Mouse (Mus musculus) fibroblast of lung, adult 2 months (primary cell): Measurements from ENCODE around the gene Cux2.
"Not testable (repeated sequence)": the region's sequence is repeated elsewhere in the genome, so short reads cannot be mapped to it uniquely, and the experiment has no call there.

Experiments
- DNase-seq: peaks from one replicate; pipeline ENCODE4 v3.0.0-alpha.2; 2011; ENCODE audit warnings: low read depth

Cux2 gene

DNA sequence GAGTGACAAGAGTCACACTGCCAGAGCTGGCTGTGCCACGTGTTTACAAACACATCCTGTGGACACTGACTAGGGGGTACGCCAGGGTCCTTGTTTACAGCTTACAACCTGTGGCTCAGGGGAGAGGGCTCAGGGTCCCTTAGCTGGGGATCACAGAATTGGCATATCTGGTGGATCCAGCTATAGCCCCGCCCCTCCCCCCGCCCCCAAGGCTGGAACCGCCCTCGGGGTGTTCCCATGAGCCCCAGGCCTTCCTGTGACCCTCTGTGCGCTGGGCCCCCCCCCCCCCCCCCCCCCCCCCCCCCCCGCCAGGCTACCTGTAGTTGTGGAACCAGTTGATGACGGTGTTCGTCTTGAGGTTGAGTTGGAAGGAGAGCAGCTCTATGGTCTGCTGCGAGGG, 185.6 kb downstream of the Cux2 start:
- no peak for DNase-seq

DNA sequence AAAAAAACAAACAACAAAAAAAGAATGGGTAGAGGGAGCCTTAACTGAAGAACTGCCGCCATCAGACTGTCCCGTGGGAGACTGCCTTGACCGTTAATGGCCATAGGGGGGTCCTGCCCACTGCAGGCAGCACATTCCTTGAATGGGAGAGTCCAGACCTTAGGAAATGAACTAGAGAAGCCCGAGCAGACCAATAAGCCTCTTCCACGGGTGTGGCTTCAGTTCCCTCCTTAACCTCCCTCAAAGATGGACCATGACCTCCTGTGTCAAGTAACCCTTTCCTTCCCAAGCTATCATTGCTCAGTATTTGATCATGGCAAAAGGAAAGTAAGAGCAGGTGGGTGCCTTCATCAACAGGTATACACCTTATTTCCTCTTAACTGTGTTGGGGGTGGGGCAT, 187.9 kb downstream of the Cux2 start:
- no peak for DNase-seq

DNA sequence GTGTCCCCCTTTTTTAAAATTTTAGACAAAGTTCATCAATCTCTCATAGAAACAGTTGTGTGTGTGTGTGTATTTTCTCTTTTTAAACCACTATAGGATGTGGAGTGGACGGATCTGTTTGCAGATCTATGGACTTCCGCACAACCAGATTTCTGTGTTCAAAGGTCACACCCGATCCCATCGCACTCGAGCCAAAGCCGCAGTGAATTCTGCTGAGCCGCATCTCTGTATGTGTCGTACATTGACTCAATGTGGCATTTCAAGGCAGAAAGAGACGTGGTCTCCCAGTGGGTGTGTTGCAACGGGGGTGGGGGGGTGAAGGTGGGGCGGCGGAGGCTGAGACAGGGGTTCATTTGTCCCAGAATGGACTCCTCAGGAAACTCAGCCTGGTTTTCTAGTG, 191.5 kb downstream of the Cux2 start:
- DNase-seq, result no peak

DNA sequence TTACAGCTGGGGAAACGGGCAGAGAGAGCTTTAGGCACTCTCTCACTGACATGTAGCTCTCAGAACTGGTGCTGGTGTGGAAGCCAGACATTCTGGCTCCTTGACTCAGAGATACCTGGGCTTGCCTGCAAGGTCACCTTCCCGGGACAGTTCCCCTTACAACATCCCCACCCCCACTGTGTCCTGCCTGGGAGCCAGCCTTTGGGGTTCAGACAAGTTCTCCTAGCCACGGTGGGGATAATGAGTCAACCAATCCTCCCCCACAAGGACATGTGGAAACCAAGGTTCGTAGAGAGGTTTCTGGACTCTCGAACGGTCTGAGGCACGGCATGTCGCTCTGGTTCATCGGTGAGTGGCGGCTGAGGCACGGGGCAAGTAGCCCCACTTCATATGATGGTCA, 193.2 kb downstream of the Cux2 start:
- no peak for DNase-seq

DNA sequence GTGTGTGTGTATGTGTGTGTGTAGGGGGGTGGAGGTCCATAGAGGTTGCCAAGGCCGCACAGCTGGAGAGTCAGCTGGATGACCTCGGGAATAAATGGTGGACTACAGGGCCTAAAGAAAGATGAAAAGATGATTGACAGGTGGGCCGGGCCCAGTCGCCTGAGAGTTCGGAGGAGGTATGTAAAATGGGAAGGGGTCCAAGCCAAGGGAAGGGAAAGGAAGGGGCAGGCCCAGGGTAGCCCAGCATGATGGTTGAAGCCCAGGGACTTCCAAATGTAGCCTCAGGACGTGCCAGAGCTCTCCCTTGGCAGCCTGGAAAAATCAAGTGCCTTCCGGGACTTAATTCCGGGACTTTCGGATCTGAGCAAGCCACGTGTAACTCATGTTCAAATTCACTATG, 195.1 kb downstream of the Cux2 start:
- no peak for DNase-seq

DNA sequence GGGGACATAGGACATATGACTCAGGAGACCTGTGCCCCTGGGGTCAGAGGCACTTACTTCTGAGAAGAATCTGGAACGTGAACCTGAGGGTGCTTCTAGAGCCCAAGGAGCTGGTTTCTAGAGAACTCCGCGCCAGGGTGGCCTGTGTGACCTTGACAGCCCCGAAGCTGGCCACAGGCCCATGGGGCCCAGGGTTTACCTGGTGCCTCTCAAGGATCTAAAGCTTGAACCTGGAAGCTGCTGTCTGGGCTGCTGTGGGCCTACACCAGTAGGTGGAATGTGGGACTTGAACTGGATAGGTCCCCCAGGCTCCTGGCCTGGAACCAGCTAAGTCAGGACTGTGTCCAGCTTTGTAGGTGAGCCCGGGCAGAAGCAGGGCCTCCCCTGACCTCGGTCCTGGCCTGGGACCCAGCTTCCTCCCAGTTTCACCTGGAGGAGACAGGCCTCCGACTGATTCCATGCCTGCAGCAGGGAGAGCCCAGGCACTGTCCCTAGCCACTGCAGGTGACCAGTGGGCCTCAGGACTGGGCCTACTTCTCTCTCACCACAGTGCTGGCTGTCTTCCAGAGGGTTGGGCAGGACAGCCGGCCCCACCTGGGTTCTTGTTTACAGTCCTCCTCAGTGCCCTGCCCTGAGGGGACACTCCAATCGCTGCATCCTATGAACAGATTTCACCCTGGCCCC, 196.4 kb downstream of the Cux2 start:
- DNase-seq, result no peak

DNA sequence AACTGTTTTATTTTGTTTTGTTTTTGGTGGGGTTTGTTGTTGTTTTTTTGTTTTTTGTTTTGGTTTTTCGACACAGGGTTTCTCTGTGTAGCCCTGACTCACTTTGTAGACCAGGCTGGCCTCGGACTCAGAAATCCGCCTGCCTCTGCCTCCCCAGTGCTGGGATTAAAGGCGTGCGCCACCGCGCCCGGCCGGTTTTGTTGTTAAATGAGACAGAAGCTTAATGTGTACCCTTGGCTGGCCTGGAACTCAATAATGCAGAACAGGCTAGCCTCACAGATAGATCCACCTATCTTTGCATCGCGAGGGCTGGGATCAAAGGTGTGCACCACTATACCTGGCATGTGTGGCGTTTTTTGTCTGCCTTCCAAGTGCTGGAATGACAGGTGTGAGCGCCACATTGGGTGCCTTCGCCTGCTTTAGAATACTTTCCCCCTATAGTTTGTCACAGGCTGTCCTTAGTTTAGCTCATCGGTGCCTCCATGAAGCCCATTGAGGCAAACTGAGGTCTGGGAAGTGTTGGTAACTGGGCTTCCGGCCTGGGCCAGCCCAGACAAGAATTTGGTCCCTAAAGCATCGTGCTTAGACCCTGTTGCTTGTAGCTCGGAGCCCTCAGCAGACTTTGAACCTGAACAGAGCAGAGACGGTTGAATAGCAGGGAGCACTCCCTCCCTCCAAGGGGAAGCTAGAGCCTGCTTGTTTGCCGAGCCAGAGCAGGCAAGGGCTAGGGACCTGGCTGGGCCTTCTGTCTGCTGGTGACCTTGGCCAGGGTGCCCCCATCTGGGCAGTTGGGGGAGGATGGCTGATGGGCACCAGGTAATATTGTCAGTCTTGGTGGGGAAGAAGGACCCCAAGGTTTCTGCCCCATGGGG, 200.2 kb downstream of the Cux2 start:
- no peak for DNase-seq

DNA sequence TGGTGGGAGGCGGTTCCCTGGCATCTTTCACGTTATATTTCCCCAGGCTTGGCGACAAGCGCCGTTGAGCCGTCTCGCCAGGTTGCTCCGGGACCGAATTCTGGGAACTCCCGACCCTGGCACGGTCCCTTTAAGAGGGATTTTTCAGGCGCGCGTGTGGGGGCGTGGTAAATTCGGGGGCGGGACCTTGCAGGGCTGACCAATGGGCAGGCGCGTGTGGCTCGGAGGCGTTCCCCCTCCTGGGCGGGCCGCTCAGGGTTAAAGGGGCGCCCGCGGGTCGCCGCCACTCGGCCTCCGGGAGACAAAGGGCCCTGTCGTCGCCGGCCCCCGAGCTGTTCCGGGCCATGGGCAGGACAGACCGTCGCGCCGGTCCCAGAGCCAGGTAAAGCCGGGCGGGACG, 201.2 kb downstream of the Cux2 start, which contains the start of gene Pheta1:
Gene Pheta1, plus strand, starts transcription at position 242 of the 400 bp plus-strand sequence.
- peak; percentile 64 for DNase-seq

DNA sequence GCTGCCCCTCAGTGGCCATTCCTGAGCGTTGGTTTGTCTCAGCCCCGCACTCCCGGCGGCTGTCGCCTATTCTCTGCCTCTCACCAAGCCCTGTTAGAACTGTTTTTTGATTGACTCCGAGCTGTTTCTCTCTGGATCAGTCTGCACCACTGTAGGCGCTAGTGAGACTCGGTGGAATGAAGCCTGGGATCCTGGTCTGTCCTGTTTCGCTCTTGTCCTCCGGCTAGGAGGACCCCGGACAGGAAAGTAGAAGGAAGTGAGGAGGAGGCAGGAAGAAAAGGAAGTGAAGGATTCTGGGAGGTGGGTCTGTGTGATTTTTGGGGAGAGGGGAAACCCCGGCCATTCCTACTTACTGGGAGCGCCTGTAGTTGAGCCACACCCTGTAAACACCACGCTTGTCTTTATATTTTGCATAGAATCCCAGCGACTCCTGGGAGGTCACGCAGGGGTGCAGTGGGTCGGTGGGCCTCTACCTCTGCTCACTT, 201.8 kb downstream of the Cux2 start:
- DNase-seq, result peak; percentile 54

DNA sequence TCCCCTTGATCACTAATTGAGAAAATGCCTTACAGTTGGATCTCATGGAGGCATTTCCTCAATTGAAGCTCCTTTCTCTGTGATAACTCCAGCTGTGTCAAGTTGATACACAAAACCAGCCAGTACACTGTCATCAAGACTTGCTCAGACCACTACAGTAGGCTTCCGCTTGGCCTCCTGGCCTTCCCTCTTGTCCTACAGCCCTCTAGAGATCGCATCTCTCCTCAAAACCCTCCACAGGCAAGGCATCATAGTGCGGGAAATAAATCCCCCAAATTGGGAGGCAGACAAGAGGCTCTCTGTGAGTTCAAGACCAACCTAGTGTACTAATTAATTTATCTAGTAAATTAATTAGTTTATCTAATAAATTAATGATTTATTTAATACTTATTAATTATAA, 202.6 kb downstream of the Cux2 start:
- not testable (repeated sequence) for DNase-seq

DNA sequence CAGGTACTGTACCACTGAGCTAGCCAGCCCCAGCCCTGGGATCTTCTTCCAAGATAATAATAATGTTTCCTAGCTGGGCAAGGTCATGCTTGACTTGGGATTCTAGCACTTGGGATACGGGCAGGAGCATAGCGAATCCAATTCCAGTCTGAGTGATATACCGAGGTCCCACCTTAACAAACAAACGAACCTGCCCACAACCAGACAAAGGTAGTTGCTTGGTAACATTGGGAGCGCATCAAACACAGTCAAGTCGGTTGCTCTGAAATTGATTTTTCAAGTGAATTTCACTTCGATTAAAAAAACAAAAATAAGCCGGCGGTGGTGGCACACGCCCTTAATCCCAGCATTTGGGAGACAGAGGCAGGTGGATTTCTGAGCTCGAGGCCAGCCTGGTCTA, 203.6 kb downstream of the Cux2 start:
- DNase-seq, result no peak

DNA sequence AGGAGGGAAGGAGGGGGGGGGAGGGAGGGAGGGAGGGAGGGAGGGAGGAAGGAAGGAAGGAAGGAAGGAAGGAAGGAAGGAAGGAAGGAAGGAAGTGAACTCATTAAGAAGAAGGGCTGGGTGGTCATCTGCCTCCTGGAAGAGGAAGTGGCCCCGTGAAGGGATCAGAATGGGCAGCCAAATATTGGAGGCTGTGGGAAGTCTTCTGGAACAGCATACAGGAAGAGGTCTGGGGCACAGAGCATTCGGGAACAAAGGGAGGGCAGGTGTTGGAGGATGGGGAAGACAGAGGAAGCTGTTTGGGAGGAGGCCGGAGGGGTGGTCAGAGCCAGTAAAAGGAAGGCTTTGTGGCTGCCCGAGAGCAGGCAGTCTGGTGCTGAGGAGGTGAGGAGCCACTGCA, 204.5 kb downstream of the Cux2 start:
- DNase-seq, result no peak

DNA sequence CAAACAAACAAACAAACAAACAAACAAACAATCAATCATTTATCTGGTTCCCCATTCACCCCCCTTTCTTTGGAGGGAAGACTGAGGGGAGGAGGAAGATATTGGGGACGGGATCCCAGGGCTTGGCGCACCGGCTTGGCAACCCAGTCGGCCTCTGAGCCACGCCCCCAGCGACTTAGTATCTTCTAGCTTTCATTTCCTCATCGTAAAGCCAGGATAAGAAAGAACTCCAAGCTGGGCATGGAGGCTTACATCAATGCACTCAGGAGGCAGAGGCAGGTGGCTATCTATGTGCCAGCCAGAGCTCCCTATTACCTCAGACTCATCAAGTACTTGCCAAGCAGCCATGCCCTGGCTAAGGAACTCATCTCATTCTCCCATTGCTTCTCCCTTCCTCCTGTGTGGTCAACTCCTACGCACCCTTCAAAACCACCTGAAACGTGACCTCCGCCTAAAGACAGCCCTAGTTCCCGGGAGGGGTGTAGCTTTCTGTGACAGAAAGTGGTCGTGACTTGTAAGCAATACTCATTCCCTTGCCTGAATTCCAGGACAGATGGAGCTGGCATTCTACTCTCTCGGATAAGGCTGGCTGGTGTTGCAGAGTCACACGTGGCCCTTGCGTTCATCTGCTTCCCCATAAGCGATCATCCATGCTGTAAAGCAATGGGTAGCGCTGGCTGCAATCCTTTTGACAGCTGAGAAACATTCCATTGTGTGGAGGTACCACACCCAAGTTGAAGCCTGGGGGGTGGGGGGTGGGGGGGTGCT, 206.6 kb downstream of the Cux2 start:
- no peak for DNase-seq

DNA sequence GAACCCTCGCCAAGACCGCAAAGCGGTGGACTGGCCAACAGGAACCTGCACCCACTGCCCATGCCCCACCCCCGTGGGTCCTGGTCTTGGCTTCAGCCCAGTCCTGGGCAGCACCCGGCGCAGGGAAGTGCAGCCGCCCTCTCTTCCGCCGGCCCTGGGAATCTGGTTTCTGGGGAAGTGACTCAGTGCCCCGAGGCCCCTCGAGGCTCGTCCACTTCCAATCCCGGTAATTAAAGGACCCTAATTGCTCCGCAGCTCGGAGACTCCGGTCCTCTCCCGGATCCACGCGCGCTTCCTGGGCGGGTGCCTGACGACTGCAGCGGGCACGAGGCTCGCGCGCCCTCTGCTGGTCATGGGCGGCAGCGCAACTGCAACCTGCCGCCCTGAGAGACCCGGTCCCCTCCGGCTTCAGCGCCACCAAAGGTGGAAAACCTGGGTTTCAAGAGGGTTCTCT, 207.2 kb downstream of the Cux2 start:
- no peak for DNase-seq

DNA sequence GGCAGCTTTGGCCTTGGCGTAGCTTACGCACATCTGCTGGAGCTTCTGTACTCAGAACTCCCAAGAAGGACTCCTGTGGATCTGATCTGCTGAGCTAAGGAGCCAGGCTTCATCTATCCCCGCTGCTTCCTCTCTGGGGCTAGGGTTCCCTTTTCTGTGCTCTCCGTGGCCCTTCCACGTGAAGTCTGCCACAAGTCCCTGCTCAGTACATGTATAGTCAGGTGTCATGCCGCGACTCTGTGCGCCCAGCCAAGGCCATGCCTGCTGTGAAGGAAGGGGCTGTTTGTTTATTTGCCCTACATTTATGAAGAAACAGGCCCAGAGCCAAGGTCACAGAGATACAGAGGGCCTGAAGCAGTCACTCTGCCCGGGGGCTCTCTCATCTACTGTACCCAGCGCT, 207.9 kb downstream of the Cux2 start:
- DNase-seq, result no peak

DNA sequence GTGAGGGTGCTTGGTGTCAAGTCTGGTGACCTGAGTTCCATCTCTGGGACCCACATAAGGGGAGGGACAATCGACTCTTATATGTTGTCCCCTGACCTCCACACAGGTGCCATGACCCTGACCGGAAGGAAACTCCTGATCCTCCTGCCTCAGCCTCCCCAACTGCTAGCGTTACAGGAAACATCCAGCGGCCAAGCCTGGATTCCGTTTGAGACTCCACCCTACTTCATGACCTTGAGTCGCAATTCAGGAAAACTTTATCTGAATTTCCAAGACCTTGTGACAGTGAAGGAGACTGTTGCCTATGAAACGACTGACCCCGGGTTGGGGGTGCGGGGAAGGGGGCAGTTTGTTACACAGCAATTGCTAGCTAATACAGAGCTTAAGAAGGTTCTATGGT, 208.4 kb downstream of the Cux2 start:
- no peak for DNase-seq

DNA sequence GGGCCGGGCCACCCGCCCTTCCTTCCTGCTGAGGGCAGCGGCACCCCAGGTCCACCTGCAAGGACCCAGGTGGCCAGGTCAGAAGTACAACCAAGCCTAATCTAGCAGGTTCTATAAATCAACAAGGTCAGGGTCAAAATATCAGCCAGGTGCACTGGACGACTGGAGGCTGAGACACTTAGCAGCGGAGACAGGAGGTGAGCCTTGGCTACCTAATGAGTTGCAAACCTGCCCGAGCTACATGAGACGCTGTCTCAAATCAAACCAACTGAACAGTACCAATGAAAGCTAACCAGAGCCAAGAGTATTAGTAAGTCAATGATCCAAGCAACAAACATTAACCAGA, 210.8 kb downstream of the Cux2 start:
- no peak for DNase-seq

DNA sequence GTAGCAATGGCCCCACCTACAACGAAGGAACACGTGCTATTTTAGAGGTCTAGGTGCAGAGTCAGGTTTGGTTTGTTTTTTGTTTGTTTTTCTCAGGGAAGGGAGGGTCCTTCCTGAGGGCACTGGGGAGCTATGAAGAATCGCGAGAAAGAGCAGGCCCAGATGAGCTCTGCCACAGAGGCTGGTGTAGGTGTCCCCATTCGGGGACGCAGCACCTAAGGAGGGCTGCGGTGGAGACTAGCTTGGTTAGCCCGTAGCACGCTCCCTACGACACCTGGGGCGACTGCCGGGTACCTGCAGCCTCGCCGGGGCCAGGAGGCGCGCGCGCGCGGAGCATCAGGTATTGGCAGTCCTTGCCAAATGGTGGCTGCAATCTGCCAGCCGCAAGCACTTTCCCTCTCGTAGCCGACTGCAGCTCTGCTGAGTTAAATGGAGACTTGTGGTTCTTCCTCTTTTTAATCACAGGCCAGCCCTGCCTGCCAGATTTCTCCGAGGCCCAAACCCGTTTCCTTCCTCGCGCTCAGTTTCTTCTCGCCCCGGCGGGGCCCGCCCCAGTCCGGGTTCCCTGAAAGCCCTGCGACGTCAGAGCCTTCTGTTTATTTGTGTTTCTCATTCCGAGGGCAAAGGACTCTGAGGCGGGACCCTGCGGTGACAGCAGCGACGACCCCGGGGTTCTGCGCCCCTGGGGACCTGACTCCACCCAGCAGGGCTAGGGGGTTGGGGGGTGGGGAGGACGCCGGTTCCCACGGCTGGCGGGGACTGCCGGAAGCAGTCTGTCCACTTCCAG, 211.4 kb downstream of the Cux2 start:
- no peak for DNase-seq

DNA sequence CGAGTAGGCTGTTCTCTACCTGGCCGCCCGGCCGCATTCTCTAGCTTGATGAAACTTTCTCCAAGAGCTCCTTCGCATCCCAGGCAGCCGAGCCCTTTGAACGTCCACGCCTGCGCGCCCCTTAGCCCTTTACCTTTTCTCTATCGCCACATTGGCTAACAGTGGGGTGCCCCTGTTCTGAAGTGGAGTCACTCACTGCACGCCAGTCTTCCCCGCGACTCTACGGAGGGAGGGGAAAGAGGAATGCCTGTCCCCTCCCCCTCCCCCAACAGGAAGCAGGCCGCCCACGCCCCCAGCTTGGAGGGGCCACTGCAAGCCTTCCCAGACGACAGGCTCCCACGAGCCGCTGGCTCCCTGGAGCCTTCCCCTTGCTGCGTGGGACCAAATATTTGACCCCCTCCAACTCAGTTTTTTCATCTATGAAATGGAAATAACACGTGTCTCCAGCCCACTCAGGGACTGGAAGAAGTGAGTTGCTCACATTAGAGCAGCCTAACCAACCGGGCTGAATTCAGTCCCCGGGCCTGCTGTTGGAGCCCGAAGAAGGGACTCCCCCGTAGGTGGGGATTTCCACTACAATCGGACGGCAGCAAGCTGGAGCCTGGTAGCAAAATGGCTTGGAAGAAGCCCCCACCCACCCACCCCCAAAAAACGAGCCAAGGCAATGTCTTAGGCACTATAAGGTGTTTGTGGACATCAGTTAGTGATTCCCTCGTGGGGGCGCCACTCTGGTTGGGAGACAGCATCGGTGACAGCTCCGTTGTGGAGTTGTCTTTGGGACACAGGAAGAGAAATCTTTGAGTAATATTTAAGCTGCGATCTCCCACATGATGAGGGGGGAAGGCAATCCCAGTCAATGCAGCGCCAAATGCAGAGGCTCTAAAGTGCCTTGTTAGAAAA, 212.2 kb downstream of the Cux2 start, which contains the start of gene Sh2b3:
Gene Sh2b3, minus strand, starts transcription at position 206 of the 900 bp plus-strand sequence.
- DNase-seq, result no peak

DNA sequence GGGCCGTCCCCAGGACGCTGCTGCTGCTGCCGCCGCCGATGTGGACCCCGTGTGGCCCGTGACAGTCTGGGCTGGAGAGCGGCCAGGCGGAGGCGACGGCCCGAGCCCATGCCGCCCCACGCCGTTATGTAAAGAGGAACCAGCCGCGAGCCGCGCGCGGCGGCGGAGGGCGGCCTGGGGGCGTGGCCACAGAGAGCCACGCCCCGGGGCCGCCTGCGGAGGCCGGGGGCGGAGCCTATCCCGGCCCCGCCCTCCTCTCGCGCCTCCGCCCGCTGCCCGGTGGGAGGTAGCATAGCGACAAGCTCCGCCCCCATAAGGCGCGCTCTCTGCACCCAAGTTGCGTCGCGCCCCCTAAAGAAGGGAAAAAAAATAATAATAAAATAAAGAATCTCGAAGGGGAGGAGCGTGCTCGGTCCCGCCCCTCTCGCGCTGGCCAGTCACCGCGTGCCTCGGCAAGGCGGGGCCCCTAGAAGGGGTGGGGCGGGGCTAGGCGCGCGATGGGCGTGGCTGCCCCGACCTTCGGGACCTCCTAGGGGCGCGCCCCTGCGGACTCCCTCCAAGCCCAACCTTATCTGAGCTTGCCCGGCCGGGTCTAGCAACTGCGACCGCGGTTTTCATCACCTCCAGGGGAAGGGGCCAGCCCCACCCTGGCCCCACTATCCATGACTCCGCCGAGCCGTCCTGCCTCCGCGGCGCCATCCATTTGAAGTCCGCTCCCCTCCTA, 213.0 kb downstream of the Cux2 start:
- peak; percentile 86 for DNase-seq
